Mouse (Mus musculus): ENCODE measurements around the gene Slc35d2. TPM values are rescaled to one million over a fixed set of nuclear protein-coding genes. Genes with fewer than 3 reads are reported as not detected.

The Slc35d2 gene
- 3.1 and 3.8 TPM in 2 replicates for polyA plus RNA-seq (2015; fragmentation: Nextera tagmentation; extraction: Ambion mirVana)

DNA sequence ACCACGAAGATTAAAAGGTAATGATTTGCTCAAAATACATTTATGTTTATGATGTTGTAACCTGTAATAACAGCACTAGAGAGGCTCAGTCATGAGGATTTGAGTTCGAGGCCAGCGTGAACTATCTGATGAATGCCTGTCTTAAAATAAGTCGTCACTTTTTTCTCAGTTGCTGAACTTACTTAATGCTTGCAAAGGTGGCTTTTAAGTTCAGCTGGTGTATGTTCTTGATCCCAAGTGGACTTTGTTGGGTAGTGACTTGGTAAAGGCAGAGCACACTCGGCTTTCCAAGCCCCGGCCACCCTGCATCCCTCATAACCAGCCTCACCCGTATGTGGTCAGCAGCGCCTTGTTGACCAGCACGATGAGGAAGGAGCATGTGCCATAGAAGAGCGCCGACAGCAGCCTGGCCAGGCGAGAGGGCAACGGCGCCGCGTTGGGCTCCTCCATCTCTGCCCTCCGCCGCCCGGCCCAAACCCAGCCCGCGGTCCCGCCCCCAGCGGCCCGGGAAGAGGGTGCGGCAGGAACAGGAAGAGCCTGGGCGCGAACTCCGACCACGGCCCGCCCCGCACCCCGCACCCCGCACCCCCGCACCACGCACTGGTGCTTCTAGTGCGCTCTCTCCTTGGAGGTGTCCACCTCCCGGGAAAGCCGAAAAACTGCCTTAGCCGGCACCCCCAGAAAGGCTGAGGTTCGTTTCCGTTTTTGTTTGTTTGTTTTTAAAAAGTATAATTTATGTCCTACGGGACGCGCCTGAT, at the start of gene Slc35d2:
Gene Slc35d2 (minus strand): TSS at position 511 of the 758 bp plus-strand sequence.
- peak; percentile 30 for DNase-seq (ENCODE audit: low spot score)

DNA sequence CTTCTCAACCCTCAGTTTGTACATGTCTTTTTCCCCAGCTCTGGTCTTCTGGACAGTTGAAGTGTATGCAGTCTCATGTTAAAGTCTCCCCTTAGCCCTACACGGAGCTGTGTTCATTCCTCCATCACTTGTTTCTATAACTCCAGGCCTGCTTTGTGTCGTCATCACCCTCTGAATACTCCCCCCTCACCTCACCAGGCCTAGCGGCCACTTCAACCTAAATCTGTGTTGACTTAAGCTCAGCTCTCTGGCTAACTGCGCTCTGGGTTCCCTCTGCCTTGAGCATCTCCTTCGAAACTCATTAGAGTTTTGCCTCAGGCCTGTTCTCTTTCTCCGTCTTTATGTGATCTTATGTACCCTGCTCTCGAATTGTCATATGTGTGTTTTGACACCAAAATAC, 48.8 kb upstream of the Slc35d2 start:
- no peak for DNase-seq (ENCODE audit: low spot score)

GRCm38 (mm10) chr13:64169746-64170145, 40.6 kb upstream of the Slc35d2 start:
- no peak for DNase-seq (ENCODE audit: low spot score)

GRCm38 (mm10) chr13:64163147-64163715, 34.1 kb upstream of the Slc35d2 start:
- DNase-seq (ENCODE audit: low spot score): no peak

DNA sequence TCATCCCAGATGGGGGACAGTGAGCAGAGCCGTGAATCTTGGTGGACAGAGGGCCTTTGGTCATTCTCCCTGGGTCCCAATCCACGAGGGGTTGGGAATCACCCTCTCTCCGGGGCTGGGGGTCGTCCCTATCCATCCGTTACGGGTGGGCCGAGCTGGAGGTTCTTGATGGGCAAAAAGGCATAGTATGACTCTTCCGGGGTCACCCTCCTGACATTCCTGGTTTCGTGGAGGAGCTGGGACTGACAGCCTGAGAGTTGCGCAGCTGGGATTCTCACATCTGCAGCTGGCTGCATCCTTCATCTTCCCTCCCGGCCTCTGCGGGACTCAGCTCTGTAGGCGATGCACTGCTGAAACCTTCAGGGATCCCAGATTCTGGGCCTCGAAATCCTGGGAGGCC, 33.5 kb upstream of the Slc35d2 start:
- no peak for DNase-seq (ENCODE audit: low spot score)

- no peak for DNase-seq (ENCODE audit: low spot score)
These were observed 32.9 kb upstream of the Slc35d2 start for GRCm38 (mm10) chr13:64161916-64162611.

- DNase-seq (ENCODE audit: low spot score): peak; percentile 99
These were observed 32.4 kb upstream of the Slc35d2 start, which contains the start of gene Habp4 for GRCm38 (mm10) chr13:64161548-64161915. Gene Habp4, plus strand, starts transcription at chr13:64161824.

- no peak for DNase-seq (ENCODE audit: low spot score)
These were observed 27.8 kb upstream of the Slc35d2 start for GRCm38 (mm10) chr13:64156966-64157365.

- DNase-seq (ENCODE audit: low spot score): peak; percentile 20
These were observed 26.0 kb upstream of the Slc35d2 start for GRCm38 (mm10) chr13:64155171-64155571.

- no peak for DNase-seq (ENCODE audit: low spot score)
These were observed 25.5 kb upstream of the Slc35d2 start for GRCm38 (mm10) chr13:64154651-64155050.

DNA sequence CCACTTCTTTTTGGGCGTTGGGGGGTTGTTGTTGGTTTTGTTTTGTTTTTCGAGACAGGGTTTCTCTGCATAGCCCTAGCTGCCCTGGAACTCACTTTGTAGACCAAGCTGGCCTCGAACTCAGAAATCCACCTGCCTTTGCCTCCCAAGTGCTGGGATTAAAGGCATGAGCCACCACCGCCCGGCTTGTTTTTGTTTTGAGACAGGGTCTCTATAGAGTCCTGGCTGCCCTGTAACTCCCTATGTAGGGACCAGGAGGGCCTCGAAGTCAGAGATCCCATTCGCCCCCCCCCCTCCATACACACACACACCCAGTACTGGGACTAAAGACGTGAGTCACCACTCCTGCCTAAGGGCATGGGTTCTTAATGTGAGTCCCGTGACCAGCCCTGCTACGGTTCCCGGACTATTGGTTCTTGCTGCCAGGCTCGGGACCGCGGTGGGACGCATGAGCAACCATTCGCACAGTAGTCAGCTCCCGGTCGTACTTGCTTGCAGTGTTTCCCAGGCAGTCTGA, 24.6 kb upstream of the Slc35d2 start:
- peak; percentile 33 for DNase-seq (ENCODE audit: low spot score)

DNA sequence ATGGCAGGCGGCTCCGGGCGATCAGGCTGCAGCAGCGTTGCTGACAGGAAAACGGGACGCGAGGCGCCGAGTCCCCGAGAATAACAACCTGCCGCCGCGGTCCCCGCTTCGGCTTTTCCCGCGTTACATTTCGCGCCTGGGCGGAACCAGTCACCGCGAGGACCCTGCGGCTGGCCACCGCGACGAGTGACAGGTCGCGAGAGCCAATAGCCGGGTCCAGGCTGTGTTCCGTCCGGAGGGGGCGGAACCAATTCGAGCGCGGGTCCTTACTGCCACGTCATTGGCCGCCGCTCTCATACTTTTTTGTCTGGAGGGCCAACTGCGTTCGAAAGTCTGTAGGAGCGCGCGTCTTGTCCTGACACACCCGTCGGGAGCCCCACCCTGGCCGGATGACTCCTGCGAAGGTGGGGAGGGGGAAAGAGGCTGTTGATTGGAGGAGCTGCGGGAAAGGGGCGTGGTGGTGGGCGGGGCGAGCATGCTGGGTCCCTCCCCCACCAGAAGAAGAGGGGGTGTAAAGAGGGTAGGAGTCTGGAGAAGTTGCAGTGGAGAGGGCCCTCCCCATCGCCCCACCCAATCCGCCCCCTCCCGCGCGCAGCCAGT, 24.0 kb upstream of the Slc35d2 start, which contains the start of gene Zfp367:
Gene Zfp367 (minus strand): TSS at position 120 of the 600 bp plus-strand sequence.
- peak; percentile 99 for DNase-seq (ENCODE audit: low spot score)

DNA sequence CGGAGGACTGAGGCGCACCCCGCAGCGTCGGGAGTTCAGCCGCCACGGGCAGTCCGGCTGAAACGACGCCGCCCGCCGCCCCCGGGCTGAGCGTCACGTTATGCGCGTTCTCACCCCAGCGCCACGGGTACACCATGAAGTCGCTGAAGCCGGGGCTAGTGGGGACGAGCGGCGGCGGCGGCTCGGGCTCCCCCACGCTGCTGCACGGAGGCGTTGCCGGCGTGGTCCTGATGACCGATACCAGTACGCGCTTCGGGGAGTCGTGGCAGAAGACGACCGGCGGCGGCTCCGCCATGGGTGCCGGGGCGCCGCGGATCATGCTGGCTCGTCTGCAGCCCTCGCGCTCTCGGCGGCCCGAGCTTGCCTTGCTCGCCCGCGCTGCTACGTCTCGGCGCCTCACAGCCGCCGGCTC, 23.5 kb upstream of the Slc35d2 start:
- DNase-seq (ENCODE audit: low spot score): no peak

- DNase-seq (ENCODE audit: low spot score): peak; percentile 64
These were observed 23.1 kb upstream of the Slc35d2 start for GRCm38 (mm10) chr13:64152241-64152669.

DNA sequence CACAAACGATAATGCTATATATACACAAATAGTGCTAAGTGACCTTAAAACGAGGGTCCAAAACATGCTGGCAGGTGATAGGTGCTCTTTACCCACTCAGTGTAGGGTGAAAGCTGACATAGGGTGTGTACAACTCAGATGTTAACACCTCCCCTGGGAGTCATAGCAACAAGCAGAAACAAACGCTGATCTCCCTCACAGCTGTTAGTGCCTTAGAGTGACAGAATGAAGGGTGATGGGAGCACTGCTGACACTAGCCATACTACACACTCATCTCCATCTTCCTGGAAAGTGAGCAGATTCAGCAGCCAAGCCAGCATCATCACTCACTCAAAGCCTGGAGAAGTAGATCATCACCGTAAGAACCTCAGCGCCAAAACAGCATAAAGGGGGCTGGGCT, 21.0 kb upstream of the Slc35d2 start:
- DNase-seq (ENCODE audit: low spot score): peak; percentile 45

DNA sequence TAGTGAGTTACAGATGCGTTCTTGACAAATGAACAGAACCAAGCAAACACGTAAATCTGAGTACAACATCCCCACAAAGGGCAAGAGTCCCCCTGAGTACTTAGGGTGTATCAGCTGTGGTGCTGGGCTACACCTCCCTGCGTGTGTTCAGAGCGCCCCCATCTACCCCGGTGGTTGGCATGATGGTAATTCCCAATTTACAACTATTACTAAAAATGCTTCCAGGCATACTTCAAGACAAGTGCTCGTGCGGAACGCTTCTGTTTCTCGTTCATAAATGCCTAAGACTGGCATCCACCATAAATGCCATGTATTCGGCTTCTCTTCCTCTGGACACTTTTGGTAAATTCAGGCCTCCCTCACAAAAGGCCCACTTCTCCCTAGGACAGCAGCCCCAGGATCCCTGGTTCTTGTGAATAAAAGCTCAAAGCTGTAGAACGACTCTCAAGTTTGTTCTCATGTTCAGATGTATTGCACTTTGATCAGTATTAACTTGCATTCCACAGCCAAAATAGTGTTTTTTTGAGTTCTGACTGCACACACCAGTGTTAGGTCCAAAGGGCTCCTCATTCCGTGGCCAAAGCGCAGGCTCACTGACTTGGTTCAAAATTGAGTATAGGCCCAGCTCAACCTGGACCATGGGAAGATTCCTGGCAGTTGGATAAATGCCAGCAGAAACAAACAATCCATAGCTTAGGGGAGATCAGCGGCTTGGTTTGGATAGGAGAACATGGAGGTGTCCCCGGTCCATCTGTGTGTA, 628 bp upstream of the Slc35d2 start:
- DNase-seq (ENCODE audit: low spot score): peak; percentile 61

- no peak for DNase-seq (ENCODE audit: low spot score)
These were observed 2.9 kb downstream of the Slc35d2 start for GRCm38 (mm10) chr13:64126316-64126715.

GRCm38 (mm10) chr13:64124886-64125285, 4.3 kb downstream of the Slc35d2 start:
- DNase-seq (ENCODE audit: low spot score): no peak

DNA sequence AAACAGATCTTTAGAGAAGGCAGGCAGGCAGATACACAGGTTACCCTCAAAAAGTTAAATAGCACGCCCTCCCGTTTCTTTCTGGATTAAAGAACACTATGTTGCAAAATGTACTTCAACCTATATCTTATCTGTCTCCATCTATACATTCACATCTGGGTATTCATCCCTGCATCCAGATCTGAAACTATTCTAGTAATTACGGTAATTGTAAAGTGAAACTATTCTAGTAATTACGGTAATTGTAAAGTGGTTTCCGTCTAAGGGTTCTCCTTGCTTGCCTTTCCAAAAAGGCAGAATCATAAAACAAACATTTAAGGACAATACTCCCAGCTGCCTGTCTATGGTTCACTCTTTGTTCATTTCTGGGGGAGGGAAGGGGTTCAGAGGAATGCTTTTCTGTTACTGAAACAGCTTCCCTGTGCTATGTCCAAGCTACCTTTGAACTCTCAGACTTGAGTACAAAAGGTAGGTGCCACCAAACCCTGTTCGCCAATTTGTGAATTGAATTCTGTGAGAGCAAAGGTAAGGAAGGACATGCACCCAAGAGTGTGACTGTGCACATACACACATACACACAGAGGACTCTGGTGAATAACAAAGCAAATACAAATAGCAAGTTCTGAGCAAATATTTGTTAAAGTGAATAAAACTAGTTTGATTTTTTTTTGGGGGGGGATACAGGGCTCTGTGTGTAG, 5.5 kb downstream of the Slc35d2 start:
- peak; percentile 16 for DNase-seq (ENCODE audit: low spot score)

DNA sequence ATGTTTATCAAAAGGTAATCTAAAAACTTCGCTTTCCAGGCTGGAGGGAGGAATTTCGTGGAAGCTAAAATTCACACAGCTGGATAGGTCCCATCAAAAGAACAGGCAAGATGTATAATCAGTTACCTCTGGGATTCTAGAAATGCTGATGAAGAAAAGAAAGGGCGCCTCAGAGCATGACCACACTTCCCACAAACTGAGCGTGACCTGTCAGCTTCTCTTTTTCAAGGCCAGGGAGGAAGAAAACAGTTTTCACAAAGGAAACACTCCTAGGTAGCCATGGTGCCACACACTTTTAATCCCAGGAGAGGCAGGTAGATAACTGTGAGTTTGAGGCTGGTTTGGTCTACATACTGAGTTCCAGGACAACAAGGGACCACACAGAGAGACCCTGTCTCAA, 8.4 kb downstream of the Slc35d2 start:
- no peak for DNase-seq (ENCODE audit: low spot score)
